Mouse (Mus musculus): ENCODE measurements around the gene Drc3. TPM values are rescaled to one million over a fixed set of nuclear protein-coding genes. Genes with fewer than 3 reads are reported as not detected.

Gene Drc3
- total RNA-seq, 2 experiments from 2014 or later = 1.6 to 2.3 TPM

- DNase-seq = no peak
- intact Hi-C loops (cut with DNase I) = no loop called here
Observed at GRCm38 (mm10) chr11:60440176-60440575, 87.0 kb downstream of the Drc3 start.

- DNase-seq = no peak
- intact Hi-C loops (cut with DNase I) = no loop called here
Observed at GRCm38 (mm10) chr11:60442896-60443295, 89.8 kb downstream of the Drc3 start.

Other genes with a start within 250 kb of the Drc3 start
- 10 to 100 TPM; 44.6 to 45.7 TPM for gene Rai1, start 248.3 kb upstream of the Drc3 start, total RNA-seq (2021)
- gene Srebf1, start 130.7 kb upstream of the Drc3 start, total RNA-seq (2021) = 10 to 100 TPM; 40.2 to 42.6 TPM
- 100 to 1,000 TPM in 1 of 2 experiments, 10 to 100 TPM in 1; 97.3 to 100 TPM for gene Tom1l2, start 424 bp upstream of the Drc3 start, total RNA-seq (2021)
- 10 to 100 TPM; 25.7 to 31.8 TPM for gene Gid4, start 63.8 kb downstream of the Drc3 start, total RNA-seq (2021)
- gene Atpaf2, start 65.1 kb downstream of the Drc3 start, total RNA-seq (2021) = 10 to 100 TPM; 43.8 to 55.5 TPM
- 10 to 100 TPM; 37.8 to 41.1 TPM for gene Drg2, start 101.3 kb downstream of the Drc3 start, total RNA-seq (2021)
- under 1 TPM; 0.07 TPM for gene Myo15, start 116.0 kb downstream of the Drc3 start, total RNA-seq (2021)
- 10 to 100 TPM; 71.1 to 73.0 TPM for gene Alkbh5, start 183.1 kb downstream of the Drc3 start, total RNA-seq (2021)

All from heart, postnatal 10 days (tissue).